Mouse (Mus musculus) hindbrain, embryonic 11.5 days (tissue): ENCODE measurements around the gene Gm20388. TPM values are rescaled to one million over a fixed set of nuclear protein-coding genes. Genes with fewer than 3 reads are reported as not detected.

Source experiments
- ATAC-seq: fragments of 200-750 bp; cut with Nextera tagmentation; 2 replicates; pipeline ENCODE4 v1.8.0; 2017; ENCODE audit warnings: mild to moderate bottlenecking, moderate TSS enrichment, moderate library complexity; ENCODE audit not compliant: low FRiP score
- DNase-seq: peaks from one replicate; pipeline ENCODE4 v3.0.0-alpha.2; 2015; ENCODE audit warnings: low spot score
- H3K27ac ChIP-seq: fragments of 300-500 bp; sonication (generic); 2 replicates; pipeline ENCODE4 v1.5.1; 2014; ENCODE audit warnings: mild to moderate bottlenecking, low read depth, low read length
- H3K27me3 ChIP-seq: fragments of 300-500 bp; sonication (generic); 2 replicates; pipeline ENCODE4 v1.6.1; 2014; ENCODE audit warnings: mild to moderate bottlenecking, low read length, moderate library complexity, mixed read lengths; ENCODE audit not compliant: control insufficient read depth, insufficient read depth
- H3K36me3 ChIP-seq: fragments of 300-500 bp; sonication (generic); 2 replicates; pipeline ENCODE4 v1.6.1; 2014; ENCODE audit warnings: mild to moderate bottlenecking, low read length, moderate library complexity, mixed read lengths; ENCODE audit not compliant: control insufficient read depth, insufficient read depth
- H3K4me1 ChIP-seq: fragments of 300-500 bp; sonication (generic); replicated peaks from 2 replicates; pipeline ENCODE4 v1.6.1; 2014; ENCODE audit warnings: low read length, mixed read lengths; ENCODE audit not compliant: control insufficient read depth, insufficient read depth
- H3K4me2 ChIP-seq: fragments of 300-500 bp; sonication (generic); replicated peaks from 2 replicates; pipeline ENCODE4 v1.6.1; 2014; ENCODE audit warnings: mild to moderate bottlenecking, low read depth, low read length
- H3K4me3 ChIP-seq: fragments of 300-500 bp; sonication (generic); 2 replicates; pipeline ENCODE4 v1.5.1; 2014; ENCODE audit warnings: low read depth, low read length
- H3K9ac ChIP-seq: fragments of 300-500 bp; sonication (generic); 2 replicates; pipeline ENCODE4 v1.6.1; 2014; ENCODE audit warnings: low read depth, low read length
- H3K9me3 ChIP-seq: fragments of 300-500 bp; sonication (generic); 2 replicates; pipeline ENCODE4 v1.6.1; 2016; ENCODE audit warnings: low read length; ENCODE audit not compliant: control insufficient read depth
- WGBS: fragments of 180-500 bp; shearing (Covaris S2); extraction: QIAGEN DNeasy Blood & Tissue Kit; methylation state at CpG from one replicate; pipeline ENCODE4 v1.1.7; 2014; 5-methylcytosine and 5-hydroxymethylcytosine counted together
- polyA plus RNA-seq: library from polyadenylated mRNA; unstranded; fragments of >200 nt; fragmentation: Nextera tagmentation; extraction: Ambion mirVana; gene quantifications from 2 replicates; pipeline ENCODE4 v1.2.1, GENCODE M21; 2014

Gm20388 gene
- polyA plus RNA-seq, 1 experiment from 2014 or later, result 11.8 TPM

- Histone ChIP-seq H3K4me1 (no peaks in the 10 kb centered on the region), H3K9ac (no peak overlapping the region), H3K9me3 (no peaks in the 10 kb centered on the region), H3K4me2 (no peak overlapping the region), H3K4me3 (no peak overlapping the region), H3K36me3 (no peaks in the 10 kb centered on the region), H3K27me3 (no peaks in the 10 kb centered on the region), H3K27ac (no peak overlapping the region)
- 82% methylated on average over 7 of the region's 7 CpGs for WGBS
- ATAC-seq (no peak), DNase-seq (no peak)
Measured at GRCm38 (mm10) chr8:123763355-123763754, 3852.7 kb downstream of the Gm20388 start.

- H3K36me3 ChIP-seq, result no peaks in the 10 kb centered on the region
- peak; percentile 54 for DNase-seq
- H3K27me3 ChIP-seq, result no peaks in the 10 kb centered on the region
- no peaks in the 10 kb centered on the region for H3K9me3 ChIP-seq
- no peak overlapping the region for H3K4me3 ChIP-seq
- WGBS, result 32% methylated on average over 4 of the region's 4 CpGs
- ATAC-seq, result no peak
- H3K9ac ChIP-seq, result no peak overlapping the region
- no peak overlapping the region for H3K4me2 ChIP-seq
- no peak overlapping the region for H3K27ac ChIP-seq
- H3K4me1 ChIP-seq, result no peaks in the 10 kb centered on the region
Measured at GRCm38 (mm10) chr8:123764671-123765070, 3854.0 kb downstream of the Gm20388 start.

GRCm38 (mm10) chr8:123766516-123766915 is 3855.9 kb downstream of the Gm20388 start:
- no peak overlapping the region for H3K4me2 ChIP-seq
- no peaks in the 10 kb centered on the region for H3K4me1 ChIP-seq
- no peak overlapping the region for H3K9ac ChIP-seq
- H3K27ac ChIP-seq, result no peak overlapping the region
- no peaks in the 10 kb centered on the region for H3K27me3 ChIP-seq
- no peak for DNase-seq
- WGBS, result 76% methylated on average over 4 of the region's 4 CpGs
- H3K9me3 ChIP-seq, result no peaks in the 10 kb centered on the region
- no peak overlapping the region for H3K4me3 ChIP-seq
- H3K36me3 ChIP-seq, result no peaks in the 10 kb centered on the region
- no peak for ATAC-seq

- Histone ChIP-seq H3K4me1 (no peaks in the 10 kb centered on the region), H3K4me3 (no peak overlapping the region), H3K4me2 (no peak overlapping the region), H3K36me3 (no peaks in the 10 kb centered on the region), H3K9me3 (no peaks in the 10 kb centered on the region), H3K27ac (no peak overlapping the region), H3K27me3 (no peaks in the 10 kb centered on the region), H3K9ac (no peak overlapping the region)
- DNase-seq, result no peak
- WGBS, result 75% methylated on average over 8 of the region's 8 CpGs
- no peak for ATAC-seq
Measured at GRCm38 (mm10) chr8:123767874-123768273, 3857.2 kb downstream of the Gm20388 start.

- Histone ChIP-seq H3K4me1 (no peaks in the 10 kb centered on the region), H3K9ac (no peak overlapping the region), H3K4me3 (no peak overlapping the region), H3K27ac (no peak overlapping the region), H3K9me3 (no peaks in the 10 kb centered on the region), H3K36me3 (no peaks in the 10 kb centered on the region), H3K4me2 (no peak overlapping the region), H3K27me3 (no peaks in the 10 kb centered on the region)
- WGBS, result 71% methylated on average over 16 of the region's 16 CpGs
- DNase-seq, result peak; percentile 67
- ATAC-seq, result no peak
Measured at GRCm38 (mm10) chr8:123768492-123769356, 3858.1 kb downstream of the Gm20388 start.

GRCm38 (mm10) chr8:123773468-123773867 is 3862.8 kb downstream of the Gm20388 start:
- Histone ChIP-seq H3K4me1 (no peaks in the 10 kb centered on the region), H3K36me3 (no peaks in the 10 kb centered on the region), H3K27me3 (no peaks in the 10 kb centered on the region), H3K4me3 (no peak overlapping the region), H3K27ac (no peak overlapping the region), H3K9me3 (no peaks in the 10 kb centered on the region), H3K9ac (no peak overlapping the region), H3K4me2 (no peak overlapping the region)
- WGBS, result 69% methylated on average over 12 of the region's 12 CpGs
- DNase-seq (no peak), ATAC-seq (no peak)

GRCm38 (mm10) chr8:123774491-123774890 is 3863.8 kb downstream of the Gm20388 start:
- H3K27ac ChIP-seq, result no peak overlapping the region
- H3K9ac ChIP-seq, result no peak overlapping the region
- H3K4me2 ChIP-seq, result no peak overlapping the region
- H3K4me3 ChIP-seq, result no peak overlapping the region
- H3K27me3 ChIP-seq, result no peaks in the 10 kb centered on the region
- DNase-seq, result no peak
- no peaks in the 10 kb centered on the region for H3K36me3 ChIP-seq
- no peaks in the 10 kb centered on the region for H3K9me3 ChIP-seq
- 94% methylated on average over 1 of the region's 1 CpGs for WGBS
- ATAC-seq, result no peak
- H3K4me1 ChIP-seq, result no peaks in the 10 kb centered on the region

- Histone ChIP-seq H3K27ac (no peak overlapping the region), H3K4me2 (no peak overlapping the region), H3K4me3 (no peak overlapping the region), H3K9ac (no peak overlapping the region), H3K9me3 (no peaks in the 10 kb centered on the region), H3K4me1 (no peaks in the 10 kb centered on the region), H3K27me3 (no peaks in the 10 kb centered on the region), H3K36me3 (no peaks in the 10 kb centered on the region)
- WGBS, result 44% methylated on average over 7 of the region's 7 CpGs
- no peak for ATAC-seq
- DNase-seq, result no peak
Measured at GRCm38 (mm10) chr8:123777319-123777718, 3866.7 kb downstream of the Gm20388 start.

- Histone ChIP-seq H3K27ac (no peak overlapping the region), H3K4me1 (no peaks in the 10 kb centered on the region), H3K36me3 (no peaks in the 10 kb centered on the region), H3K9me3 (no peaks in the 10 kb centered on the region), H3K4me2 (no peak overlapping the region), H3K9ac (no peak overlapping the region), H3K4me3 (no peak overlapping the region), H3K27me3 (no peaks in the 10 kb centered on the region)
- WGBS, result 65% methylated on average over 3 of the region's 3 CpGs
- DNase-seq (no peak), ATAC-seq (no peak)
Measured at GRCm38 (mm10) chr8:123780471-123780870, 3869.8 kb downstream of the Gm20388 start.
